Mouse (Mus musculus) olfactory bulb, adult 2 months (tissue): ENCODE results near the gene Gabrb1.

Source experiments
- CTCF ChIP-seq: fragments of 200-500 bp; IDR thresholded peaks from 2 replicates; pipeline ENCODE4 v1.5.1; 2012; ENCODE audit warnings: low read depth, mild to moderate bottlenecking, low read length, moderate library complexity; ENCODE audit not compliant: insufficient read depth
- POLR2A ChIP-seq: fragments of 200-500 bp; IDR thresholded peaks from 2 replicates; pipeline ENCODE4 v1.6.1; 2012; ENCODE audit warnings: mild to moderate bottlenecking, low read depth, low read length, moderate library complexity; ENCODE audit not compliant: insufficient read depth

DNA sequence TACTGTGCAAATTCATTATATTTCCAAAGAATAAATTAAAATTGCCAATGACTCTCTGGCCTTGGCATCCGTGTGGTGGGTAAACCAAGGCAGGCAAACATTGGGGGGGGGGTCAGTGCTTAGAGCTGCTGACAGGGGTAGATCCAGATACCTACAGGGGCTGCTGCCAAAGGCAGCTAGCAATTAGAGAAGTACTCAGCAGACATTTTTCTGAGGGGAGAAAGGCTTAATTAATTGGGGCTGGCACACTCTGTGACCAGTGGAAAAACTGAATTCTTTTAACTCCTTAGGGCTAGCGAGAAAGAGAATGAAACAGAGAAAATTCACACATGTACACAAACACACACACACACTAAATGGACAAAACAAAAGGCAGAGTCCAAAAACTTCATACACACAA, 388.3 kb downstream of the Gabrb1 start:
- TF ChIP-seq POLR2A (no peak), CTCF (no peak)
